Mouse (Mus musculus): ENCODE results near the gene Col15a1.
A peak's percentile ranks its signal among the peaks of the same experiment; 100 is the strongest.

Gene Col15a1

DNA sequence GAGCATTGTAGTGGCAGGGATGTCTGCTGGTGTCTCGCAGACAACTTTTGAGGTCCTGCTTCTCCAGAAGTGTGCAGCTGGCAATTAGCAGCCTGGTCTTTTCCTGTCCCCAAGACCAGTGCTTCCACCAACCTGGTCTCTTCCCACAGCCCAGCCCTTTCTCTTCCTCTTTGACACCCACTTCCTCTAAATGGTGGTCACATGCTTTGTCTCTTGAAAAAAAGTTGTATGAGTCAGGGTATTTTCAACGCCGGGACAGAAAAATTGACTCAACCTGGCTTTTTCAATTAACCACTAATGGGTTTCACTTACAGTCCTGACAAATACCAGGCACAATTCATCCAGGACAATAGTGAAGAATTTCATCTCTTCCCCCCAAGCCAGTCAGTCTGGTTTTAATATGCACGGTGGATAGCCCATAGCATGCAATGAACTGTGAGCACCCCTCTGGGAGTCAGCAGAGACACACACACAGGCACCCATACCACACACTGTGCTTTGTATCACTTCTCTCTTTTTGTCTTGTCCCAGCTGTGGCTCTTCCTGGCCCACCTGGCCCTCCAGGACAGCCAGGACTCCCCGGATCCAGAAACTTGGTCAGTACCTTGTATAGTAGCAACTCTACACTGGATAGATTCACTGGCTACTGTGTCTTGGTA lies 95.5 kb downstream of the Col15a1 start:
- peak; percentile 30 to 48 for DNase-seq (ENCODE audit: low spot score in 2 of 2)

DNA sequence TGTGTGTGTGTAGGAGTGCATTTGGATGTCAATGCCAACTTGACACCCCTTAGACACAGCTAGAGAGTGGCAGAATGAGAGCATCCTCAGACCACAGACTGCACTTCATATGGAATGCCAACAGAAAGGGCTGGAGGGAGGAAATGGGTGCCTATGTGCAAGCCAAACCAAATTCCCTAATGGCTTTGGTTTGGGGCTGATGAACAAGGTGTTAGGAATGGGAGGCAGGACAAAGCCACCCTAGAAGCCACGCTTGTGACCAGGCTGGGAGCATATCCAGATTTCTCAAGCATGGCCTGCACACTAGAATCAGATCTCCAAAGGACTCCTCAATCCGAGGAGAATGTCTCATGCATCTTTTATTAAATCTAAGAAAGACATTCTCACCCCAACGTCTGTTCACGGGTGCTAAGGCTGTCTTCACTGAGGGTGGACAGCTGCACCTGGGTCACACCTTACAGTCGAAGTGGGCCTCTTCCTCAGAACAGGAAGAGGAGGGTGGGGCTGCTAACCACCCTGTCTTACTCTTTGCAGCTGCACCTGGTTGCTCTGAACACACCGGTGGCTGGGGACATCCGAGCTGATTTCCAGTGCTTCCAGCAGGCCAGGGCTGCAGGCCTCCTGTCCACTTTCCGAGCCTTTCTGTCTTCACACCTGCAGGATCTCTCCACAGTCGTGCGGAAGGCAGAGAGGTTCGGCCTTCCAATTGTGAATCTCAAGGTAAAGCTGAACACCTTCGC lies 102.1 kb downstream of the Col15a1 start:
- no peak for DNase-seq (ENCODE audit: low spot score in 2 of 2)

DNA sequence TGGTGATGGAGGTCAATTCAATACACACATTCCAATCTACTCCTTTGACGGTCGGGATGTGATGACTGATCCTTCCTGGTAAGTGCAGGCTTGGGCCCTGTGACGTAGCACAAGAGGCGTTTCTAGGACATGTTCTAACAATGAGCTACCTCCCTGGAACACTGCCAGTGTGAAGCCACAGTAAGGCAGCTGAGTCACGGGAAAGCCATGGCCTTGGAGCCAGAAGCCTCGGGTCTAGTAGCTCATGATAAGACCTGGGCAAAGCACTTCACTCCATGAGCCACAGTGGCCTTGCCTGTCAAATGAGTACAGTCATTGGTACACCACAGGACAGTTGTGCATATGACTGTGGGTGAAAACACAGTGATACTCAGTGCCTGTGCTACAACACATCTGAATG lies 102.9 kb downstream of the Col15a1 start:
- DNase-seq (ENCODE audit: low spot score in 2 of 2) = peak; percentile 25 to 27

DNA sequence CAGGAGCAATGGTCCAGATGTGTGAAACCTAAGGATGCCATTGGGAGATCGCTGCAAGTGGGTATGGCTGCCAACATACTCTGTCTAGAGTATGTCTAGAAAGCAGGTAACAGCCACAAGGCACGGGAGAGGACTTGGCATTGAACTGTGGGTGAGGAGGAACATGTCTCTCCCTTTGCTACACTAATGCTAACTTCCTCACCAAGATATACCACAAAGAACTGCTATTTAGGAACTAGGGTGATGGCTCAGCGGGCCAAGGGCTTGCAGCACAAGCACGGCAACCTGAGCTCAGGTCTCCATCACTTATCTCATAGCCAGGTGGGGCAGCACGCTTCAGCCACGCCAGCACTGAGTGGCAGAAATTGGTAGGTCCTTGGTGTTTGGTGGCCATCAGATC lies 103.5 kb downstream of the Col15a1 start:
- DNase-seq (ENCODE audit: low spot score in 2 of 2) = no peak

DNA sequence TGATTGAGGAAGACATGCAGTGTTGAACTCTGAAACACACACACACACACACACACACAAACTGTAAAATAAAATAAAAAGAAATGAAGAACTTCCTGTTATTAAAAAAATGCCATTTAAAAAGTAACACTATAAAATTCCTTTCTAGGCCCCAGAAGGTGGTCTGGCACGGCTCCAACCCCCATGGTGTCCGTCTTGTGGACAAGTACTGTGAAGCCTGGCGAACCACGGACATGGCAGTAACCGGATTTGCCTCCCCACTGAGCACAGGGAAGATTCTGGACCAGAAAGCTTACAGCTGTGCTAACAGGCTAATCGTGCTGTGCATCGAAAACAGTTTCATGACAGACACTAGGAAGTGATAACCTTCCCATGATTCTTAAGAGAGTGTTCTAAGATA lies 104.0 kb downstream of the Col15a1 start:
- no peak for DNase-seq (ENCODE audit: low spot score in 2 of 2)

DNA sequence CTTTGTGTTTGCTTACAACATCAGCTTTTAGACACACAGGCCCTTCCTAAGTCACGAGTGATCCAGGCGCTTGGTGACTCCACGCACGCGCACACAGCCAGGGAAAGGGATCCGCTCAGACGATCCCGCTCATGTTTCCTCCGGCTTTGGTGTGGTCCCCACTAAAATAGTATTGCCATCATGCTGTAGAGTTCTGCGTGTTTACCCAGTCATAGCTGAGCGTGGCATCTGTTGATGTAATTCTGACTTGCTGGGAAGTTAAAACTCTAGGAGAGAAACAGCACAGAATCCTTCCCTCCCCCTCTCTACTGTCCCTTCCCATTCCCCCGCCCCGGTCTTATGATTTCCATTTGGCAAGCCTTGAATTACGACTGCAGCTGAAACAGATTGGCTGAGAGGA lies 104.7 kb downstream of the Col15a1 start:
- DNase-seq (ENCODE audit: low spot score in 2 of 2) = no peak

DNA sequence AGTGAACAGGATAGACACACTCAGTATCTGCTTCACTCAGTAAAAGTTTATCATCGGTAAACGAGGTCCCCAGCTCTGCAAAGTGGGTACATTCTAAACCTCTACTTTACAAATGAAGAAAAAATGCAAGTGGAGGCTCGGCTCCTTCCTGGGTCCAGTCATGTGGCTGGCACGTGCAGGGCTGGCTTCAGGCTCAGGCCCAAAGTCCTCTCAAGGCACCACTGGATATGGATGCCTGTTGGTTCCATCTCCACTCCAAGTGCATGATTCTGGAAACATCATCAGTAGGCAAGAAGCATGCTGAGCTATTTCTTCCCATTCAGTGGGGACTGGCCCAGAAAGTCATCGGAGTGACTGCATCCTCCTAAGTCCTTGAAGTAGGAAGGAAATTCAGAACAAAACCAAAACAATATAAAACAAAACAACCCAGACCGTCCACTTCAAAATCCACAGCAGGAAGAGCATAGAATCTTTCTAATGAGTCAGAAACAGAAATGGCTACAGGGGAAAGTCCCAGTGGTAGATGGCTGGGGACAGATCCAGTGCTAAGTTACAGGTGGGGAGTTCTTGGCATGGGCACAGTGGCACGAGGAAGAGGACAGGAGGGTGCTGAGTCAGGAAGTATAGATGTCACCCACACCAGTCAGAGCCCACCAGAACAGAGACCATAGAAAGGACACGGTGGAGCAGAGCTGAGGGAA lies 105.9 kb downstream of the Col15a1 start:
- peak in 1 of 2 experiments; percentile 23 for DNase-seq (ENCODE audit: low spot score in 2 of 2)

DNA sequence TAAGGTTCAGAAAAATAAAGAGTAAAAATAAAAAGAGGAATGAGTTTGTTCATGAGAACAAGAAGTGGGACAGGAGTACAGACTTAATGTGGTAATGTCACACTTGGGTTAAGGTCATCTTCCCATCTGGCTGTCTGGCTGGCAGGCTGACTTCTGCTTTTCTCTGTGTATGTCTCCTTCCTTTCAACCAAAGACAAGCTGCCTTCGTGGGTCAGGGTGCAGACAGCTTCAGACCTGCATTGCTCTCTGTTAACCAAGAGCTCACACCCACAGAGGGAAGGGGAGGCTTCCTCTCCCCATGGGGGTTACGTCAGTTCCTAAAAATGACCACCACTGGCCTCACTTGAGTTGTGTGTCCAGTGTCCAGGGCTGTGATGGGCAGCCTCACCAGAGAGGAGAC lies 107.5 kb downstream of the Col15a1 start:
- peak; percentile 50 to 65 for DNase-seq (ENCODE audit: low spot score in 2 of 2)

DNA sequence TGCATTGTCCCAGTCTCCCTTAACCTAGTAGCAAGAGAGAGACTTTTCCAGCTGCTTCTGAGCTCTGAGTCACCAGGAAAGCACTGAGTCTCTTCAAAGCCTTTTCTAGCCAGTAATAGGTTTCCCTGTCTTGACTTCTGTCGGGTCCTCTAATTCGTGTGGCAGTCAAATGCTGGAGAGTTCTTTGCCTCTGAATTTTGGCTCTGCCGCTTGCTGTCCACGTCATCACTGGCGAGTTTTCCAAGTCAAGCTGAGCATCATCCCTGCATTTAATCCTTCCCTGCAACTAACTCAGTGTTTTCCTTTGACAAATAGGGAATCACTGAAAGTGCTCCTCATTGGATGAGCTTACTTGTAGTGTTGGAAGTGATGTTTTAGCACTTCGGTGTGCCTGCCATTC lies 108.5 kb downstream of the Col15a1 start:
- DNase-seq (ENCODE audit: low spot score in 2 of 2) = no peak

DNA sequence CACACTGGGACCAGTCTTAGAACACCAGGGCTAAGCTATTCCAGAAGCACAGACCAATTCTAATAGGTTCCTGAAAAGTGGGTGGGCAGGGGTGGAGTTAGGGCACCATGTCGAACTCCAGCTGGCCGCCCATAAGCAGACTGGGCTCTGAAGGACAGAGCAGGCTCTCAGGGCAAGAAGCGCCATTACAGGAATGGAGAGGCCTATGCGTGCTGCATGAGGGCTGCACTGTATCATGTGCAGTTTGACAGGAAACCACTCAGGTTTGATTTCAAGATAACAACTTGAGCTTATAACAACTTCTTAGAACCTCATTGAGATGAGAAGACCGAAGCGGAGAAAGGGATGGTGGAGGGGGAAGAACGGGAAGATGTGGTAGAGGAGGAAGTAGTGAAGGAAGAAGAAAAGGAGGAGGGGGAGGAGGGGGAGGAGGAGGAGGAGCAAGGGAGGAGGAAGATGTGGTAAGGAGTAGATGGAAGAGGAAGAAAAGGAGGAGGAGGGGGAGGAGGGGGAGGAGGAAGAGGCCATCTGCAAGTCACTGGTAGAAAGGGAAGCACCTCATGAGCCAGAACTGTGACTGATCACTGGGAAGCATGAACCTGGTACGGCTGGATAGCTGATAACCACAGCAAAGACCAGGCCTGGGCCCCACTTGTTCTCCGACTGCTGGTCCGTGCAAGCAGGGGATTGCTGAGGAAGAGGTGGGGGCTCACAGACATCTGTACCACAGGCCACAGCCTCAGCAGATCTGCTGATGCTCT lies 111.8 kb downstream of the Col15a1 start:
- peak; percentile 34 to 41 for DNase-seq (ENCODE audit: low spot score in 2 of 2)

DNA sequence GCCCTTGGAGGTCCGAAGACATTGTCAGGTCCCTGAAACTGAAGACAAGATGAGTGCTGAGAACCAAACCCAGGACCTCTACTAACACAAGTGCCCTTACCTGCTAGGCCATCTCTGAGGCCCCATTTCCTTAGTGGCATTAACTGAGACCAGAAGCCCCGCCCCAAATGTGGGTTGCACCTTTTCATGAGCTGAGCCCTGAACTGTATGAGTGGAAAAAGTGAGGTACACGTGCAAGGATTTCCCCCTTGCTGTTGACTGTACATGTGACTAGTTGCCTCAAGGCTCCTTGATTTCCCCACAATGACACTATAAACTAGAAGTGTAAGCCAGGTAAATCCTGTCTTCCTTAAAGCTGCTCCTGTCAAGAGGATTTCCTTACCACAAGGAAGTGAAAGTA lies 114.4 kb downstream of the Col15a1 start:
- peak; percentile 50 for DNase-seq (ENCODE audit: low spot score in 2 of 2)

DNA sequence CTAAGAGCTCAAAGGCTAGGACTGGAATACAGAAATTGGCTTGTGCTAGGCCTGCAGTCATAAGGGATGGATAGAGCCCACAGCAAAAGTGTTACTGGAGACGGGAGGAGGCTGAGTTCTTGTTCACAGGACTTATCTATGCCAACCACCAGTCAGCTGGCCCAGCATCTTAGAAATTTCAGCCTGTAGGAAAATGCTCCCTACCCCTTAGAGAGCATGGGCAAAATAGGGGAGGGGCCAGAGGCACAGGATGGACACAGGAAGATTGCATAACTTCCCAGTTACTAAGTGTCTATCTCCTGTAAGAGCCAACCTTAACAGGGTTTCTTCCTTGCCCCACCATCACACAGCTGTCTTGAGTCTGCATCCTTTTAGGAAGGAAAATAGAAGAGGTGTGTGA lies 116.2 kb downstream of the Col15a1 start:
- no peak for DNase-seq (ENCODE audit: low spot score in 2 of 2)

DNA sequence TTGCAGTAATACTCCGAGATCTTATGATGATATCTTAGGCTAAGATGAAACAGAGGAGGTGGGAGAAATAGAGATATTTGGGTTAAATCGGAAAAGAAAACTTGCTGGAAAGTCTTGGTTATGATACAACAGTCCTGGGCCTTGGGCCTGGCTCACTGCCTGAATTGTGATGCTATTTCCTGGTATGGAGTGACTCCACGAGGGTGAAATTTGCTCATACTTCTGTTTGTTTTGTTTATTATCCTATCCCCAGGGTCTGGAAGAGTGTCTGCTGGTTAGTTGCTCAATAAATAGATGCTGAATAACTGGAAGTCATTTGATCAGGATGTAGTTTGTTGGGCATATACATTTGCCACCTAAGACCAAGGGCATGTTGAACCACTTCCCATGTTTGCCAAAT lies 119.8 kb downstream of the Col15a1 start:
- DNase-seq (ENCODE audit: low spot score in 2 of 2) = no peak

DNA sequence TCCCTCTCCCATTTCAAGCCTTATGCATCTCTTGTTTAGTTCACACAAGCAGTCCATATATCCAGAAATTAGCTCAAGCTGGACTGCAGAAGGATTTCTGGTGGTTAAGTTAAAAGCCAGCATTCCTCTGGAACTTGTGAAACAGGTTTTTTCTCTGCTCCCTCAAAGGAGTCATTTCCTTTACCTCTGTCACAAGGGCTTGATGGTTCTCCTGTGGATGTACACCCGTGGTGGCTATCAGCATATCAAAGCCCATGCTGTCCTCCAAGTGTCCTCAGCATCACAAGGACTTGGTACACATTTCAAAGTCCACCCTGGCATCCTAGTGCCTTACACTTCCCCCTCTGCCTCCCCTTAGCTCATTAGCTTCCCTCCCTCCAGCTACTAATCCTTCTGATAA lies 121.3 kb downstream of the Col15a1 start:
- no peak for DNase-seq (ENCODE audit: low spot score in 2 of 2)

DNA sequence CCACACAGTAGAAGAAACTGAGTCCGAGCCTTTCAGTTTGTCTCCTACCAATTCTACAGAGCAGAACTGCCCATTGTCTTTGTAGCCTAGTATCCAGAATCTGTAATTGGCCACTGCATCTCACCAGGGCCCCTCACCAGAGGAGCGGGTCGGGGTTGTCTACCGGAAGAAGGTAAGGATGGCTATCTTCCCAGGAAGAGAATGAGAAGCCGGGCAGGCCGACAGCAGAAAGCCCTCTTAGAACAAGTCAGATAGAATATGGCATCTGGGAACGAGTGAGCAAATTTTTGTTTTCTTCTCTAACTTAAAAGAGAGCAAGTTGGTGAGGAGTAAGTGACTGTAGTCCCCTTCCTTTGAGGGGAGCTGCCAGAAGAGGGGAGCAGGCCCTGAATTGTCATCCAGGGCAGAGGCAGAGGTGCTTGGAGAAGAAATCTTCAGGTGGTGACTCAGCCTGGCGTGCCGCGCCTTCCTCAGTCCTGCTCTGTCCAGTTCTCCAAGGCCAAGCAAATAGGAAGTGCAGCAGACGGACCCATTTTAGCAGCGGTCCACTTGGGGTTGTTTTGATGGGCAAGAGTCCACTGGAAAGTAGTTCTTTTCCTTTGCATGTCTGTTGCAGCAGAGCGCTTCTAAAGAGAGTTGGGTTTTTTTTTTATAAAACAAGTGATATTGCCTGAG lies 122.6 kb downstream of the Col15a1 start:
- no peak for DNase-seq (ENCODE audit: low spot score in 2 of 2)

DNA sequence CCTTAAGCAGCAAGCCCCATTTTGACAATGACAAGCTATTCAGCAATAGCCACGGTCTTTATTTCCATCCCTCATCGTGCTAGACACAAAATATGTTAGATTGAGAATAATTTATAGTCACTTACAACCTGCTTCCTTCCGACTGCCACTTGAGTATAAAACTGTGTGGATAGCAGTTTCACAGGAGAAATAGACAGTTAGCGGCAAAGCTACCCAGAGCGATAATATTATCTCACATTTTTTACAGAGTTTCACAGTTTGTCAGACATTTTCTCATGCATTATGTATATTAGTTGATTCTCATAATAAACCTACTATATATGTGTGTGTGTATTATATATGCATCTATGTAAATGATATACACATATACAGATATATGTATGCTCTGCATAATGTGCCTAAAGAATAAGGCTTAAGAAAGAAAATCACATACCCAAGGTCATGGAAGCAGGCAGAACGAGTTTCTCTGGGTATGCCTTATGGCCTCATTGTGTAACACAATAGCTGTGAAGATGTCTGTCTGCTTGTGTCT lies 124.9 kb downstream of the Col15a1 start:
- no peak for DNase-seq (ENCODE audit: low spot score in 2 of 2)

DNA sequence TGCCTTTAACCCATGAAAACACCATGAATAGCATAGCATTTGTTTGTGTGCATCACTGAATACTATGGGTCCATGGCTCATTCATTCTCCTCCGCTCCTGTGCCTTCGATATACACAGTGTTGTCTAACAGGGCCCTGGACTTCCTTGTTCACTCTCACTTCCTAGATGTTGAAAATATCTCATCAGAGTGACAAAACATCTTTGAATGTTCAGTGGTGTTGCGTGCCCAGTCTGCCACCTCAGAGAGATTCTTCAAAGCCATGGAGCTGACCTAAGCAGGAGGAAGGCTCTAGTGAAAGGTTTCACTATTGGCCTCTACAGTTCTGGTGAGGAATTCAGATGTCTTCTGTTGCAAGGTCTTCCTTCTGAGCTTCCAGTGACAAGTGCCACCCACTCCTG lies 125.6 kb downstream of the Col15a1 start:
- DNase-seq (ENCODE audit: low spot score in 2 of 2) = no peak

DNA sequence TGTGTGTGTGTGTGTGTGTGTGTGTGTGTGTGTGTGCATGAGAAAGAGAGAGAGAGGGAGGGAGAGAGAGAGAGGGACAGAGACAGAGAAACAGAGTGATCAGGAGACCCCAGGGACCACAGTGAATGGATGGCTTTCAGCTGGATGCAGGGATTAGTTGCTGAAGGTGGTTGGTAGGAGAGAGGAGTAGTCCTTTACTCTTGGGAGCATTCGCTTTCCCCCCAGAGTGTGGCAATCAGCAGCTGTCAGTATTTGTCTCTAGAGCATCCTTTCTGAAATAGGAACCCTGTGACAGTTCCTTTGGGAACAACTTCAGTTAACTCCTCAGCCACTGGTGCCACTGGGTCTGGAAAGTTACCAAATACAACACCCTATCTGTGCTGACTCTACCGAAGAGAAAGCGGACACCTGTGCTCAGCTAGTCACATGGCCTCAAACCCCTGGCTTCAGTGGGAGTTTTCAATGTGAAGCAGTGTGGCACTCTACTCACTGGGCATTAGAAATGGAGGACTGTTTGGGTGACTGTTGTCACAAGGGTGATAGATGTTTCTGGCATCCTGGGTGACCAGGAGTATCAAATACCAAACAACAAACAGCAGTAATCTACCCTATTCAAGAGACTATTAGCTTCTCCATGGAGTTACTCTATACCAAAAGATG lies 129.1 kb downstream of the Col15a1 start:
- DNase-seq (ENCODE audit: low spot score in 2 of 2) = no peak

DNA sequence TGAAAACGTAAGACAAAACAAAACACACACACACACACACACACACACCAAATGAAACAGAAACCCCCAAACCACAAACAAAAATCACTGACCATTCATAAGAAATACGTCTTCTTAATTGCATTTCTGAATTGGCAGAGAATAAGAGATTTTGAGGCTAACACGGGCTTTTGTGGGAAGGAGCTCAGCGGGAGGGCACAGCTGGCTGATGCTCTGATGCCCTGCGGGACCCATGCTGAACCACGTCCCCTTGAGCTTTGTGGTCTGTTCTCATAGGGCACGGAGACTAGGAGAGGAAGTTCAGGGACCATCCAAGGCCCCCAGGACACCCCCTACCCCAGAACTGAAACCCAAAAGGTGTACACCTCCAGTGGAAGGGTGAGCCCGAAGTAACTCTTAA lies 134.7 kb downstream of the Col15a1 start:
- DNase-seq (ENCODE audit: low spot score in 2 of 2) = no peak

DNA sequence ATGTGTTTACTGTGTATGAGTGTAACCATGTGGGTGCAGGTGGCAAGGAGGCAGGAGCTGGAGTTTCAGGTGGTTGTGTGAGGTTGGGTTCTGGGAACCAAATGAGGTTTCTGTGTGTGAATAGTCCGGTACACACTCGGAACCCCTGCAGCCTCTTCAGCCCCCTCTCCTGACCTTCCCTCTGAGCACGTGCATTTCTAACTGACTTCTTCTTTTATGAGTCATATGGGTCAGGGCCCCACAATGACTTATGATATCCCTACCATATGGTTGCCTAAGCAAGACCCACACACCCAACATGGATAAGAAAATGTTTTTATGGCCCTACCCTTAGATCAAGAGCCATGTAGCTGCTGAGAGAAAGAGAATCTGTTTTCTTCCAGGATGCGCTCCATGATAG lies 139.1 kb downstream of the Col15a1 start:
- no peak for DNase-seq (ENCODE audit: low spot score in 2 of 2)

DNA sequence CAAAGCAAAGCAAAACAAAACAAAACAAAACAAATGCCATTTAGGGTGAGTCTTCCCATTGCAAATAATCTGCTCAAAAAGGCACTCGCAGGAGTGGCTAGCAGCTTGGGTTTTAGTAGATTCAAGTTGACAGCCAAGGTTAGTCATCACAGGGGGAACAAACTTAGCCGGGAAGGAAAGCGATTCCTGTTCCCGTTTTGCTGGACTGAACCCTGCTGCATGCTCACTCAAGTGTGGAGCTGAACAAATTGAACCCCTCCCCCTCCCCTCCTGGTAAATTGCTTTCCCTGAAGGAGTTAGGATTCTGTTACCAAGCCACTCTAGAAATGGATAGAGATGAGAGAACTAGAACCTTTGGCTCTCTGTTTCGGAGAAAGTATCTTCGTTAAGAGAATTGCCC lies 141.8 kb downstream of the Col15a1 start:
- DNase-seq (ENCODE audit: low spot score in 2 of 2) = no peak

Data from natural killer cell, adult 2 months (primary cell).